Mouse (Mus musculus) left cerebral cortex, postnatal 10 days (tissue): ENCODE data around the gene Ddah2. TPM values are rescaled to one million over a fixed set of nuclear protein-coding genes. Genes with fewer than 3 reads are reported as not detected.

Source experiments
- total RNA-seq, 2 experiments: library from RNA; stranded (reverse); gene quantifications; 2 replicates each; pipeline ENCODE4 v1.2.3; 2021

The Ddah2 gene
- total RNA-seq, 2 experiments from 2014 or later: 26.3 to 31.1 TPM

Other genes with a start within 250 kb of the Ddah2 start
- gene Stk19, start 222.1 kb upstream of the Ddah2 start, total RNA-seq: 10 to 100 TPM; 57.4 to 69.4 TPM
- 10 to 100 TPM; 31.2 to 33.1 TPM for gene Dxo, start 222.0 kb upstream of the Ddah2 start, total RNA-seq
- gene Skiv2l, start 208.8 kb upstream of the Ddah2 start, total RNA-seq: 10 to 100 TPM; 66.7 to 78.0 TPM
- gene Nelfe, start 208.6 kb upstream of the Ddah2 start, total RNA-seq: 10 to 100 TPM; 28.1 to 28.4 TPM
- gene Cfb, start 196.5 kb upstream of the Ddah2 start, total RNA-seq: under 1 TPM; 0.51 to 0.62 TPM
- gene Zbtb12, start 179.6 kb upstream of the Ddah2 start, total RNA-seq: 1 to 10 TPM; 6.3 to 6.8 TPM
- gene Gm20547, start 177.0 kb upstream of the Ddah2 start, total RNA-seq: not detected
- gene C2, start 160.8 kb upstream of the Ddah2 start, total RNA-seq: 1 to 10 TPM; 2.1 to 2.9 TPM
- gene Ehmt2, start 160.6 kb upstream of the Ddah2 start, total RNA-seq: 100 to 1,000 TPM; 174 to 181 TPM
- gene Slc44a4, start 144.6 kb upstream of the Ddah2 start, total RNA-seq: under 1 TPM; 0.14 to 0.30 TPM
- 10 to 100 TPM; 23.8 to 27.3 TPM for gene Neu1, start 127.8 kb upstream of the Ddah2 start, total RNA-seq
- gene Hspa1b, start 99.8 kb upstream of the Ddah2 start, total RNA-seq: 1 to 10 TPM; 1.2 to 2.0 TPM
- not detected for gene Gm20481, start 89.1 kb upstream of the Ddah2 start, total RNA-seq
- 1 to 10 TPM; 3.0 to 5.4 TPM for gene Hspa1a, start 86.9 kb upstream of the Ddah2 start, total RNA-seq
- under 1 TPM in 1 of 2 experiments, not detected in 1; 0.20 TPM for gene Hspa1l, start 86.3 kb upstream of the Ddah2 start, total RNA-seq
- 10 to 100 TPM; 25.4 to 27.2 TPM for gene Lsm2, start 77.2 kb upstream of the Ddah2 start, total RNA-seq
- 10 to 100 TPM; 55.1 to 56.7 TPM for gene Vars, start 58.0 kb upstream of the Ddah2 start, total RNA-seq
- gene Vwa7, start 42.5 kb upstream of the Ddah2 start, total RNA-seq: under 1 TPM; 0.18 to 0.19 TPM
- 1 to 10 TPM in 1 of 2 experiments, under 1 TPM in 1; 0.83 to 1.0 TPM for gene Sapcd1, start 31.0 kb upstream of the Ddah2 start, total RNA-seq
- gene Msh5, start 12.3 kb upstream of the Ddah2 start, total RNA-seq: under 1 TPM; 0.81 to 0.97 TPM
- 10 to 100 TPM; 14.3 to 15.8 TPM for gene Clic1, start 9.1 kb upstream of the Ddah2 start, total RNA-seq
- gene Ly6g6c, start 6.4 kb downstream of the Ddah2 start, total RNA-seq: not detected
- gene Mpig6b, start 7.1 kb downstream of the Ddah2 start, total RNA-seq: not detected
- 1 to 10 TPM; 1.6 to 2.3 TPM for gene Ly6g6e, start 17.9 kb downstream of the Ddah2 start, total RNA-seq
- 1 to 10 TPM in 1 of 2 experiments, not detected in 1; 1.1 TPM for gene Ly6g6d, start 19.0 kb downstream of the Ddah2 start, total RNA-seq
- not detected for gene Ly6g6f, start 26.6 kb downstream of the Ddah2 start, total RNA-seq
- 10 to 100 TPM; 84.4 to 91.5 TPM for gene Abhd16a, start 30.2 kb downstream of the Ddah2 start, total RNA-seq
- gene Ly6g5c, start 49.2 kb downstream of the Ddah2 start, total RNA-seq: not detected
- under 1 TPM; 0.58 to 0.81 TPM for gene Ly6g5b, start 56.4 kb downstream of the Ddah2 start, total RNA-seq
- gene Gpank1, start 62.4 kb downstream of the Ddah2 start, total RNA-seq: 10 to 100 TPM; 13.2 to 17.7 TPM
- 100 to 1,000 TPM; 196 to 210 TPM for gene Csnk2b, start 63.0 kb downstream of the Ddah2 start, total RNA-seq
- 10 to 100 TPM; 23.8 to 24.6 TPM for gene D17H6S53E, start 67.3 kb downstream of the Ddah2 start, total RNA-seq
- under 1 TPM in 1 of 2 experiments, not detected in 1; 0.34 TPM for gene Apom, start 73.0 kb downstream of the Ddah2 start, total RNA-seq
- gene Bag6, start 76.1 kb downstream of the Ddah2 start, total RNA-seq: 100 to 1,000 TPM; 297 to 299 TPM
- gene Prrc2a, start 105.9 kb downstream of the Ddah2 start, total RNA-seq: 100 to 1,000 TPM; 261 to 270 TPM
- 10 to 100 TPM in 1 of 2 experiments, 1 to 10 TPM in 1; 8.0 to 12.5 TPM for gene Aif1, start 117.0 kb downstream of the Ddah2 start, total RNA-seq
- gene Lst1, start 129.4 kb downstream of the Ddah2 start, total RNA-seq: 10 to 100 TPM; 13.7 to 14.9 TPM
- gene Ltb, start 135.4 kb downstream of the Ddah2 start, total RNA-seq: 1 to 10 TPM in 1 of 2 experiments, under 1 TPM in 1; 0.77 to 1.4 TPM
- gene Tnf, start 143.0 kb downstream of the Ddah2 start, total RNA-seq: under 1 TPM in 1 of 2 experiments, not detected in 1; 0.19 TPM
- gene Lta, start 146.3 kb downstream of the Ddah2 start, total RNA-seq: 1 to 10 TPM in 1 of 2 experiments, under 1 TPM in 1; 0.51 to 1.1 TPM
- not detected for gene Gm16181, start 161.8 kb downstream of the Ddah2 start, total RNA-seq
- 100 to 1,000 TPM; 329 to 351 TPM for gene Atp6v1g2, start 174.6 kb downstream of the Ddah2 start, total RNA-seq
- gene Nfkbil1, start 176.8 kb downstream of the Ddah2 start, total RNA-seq: 10 to 100 TPM; 12.7 to 14.6 TPM
- 100 to 1,000 TPM; 255 to 261 TPM for gene Ddx39b, start 182.7 kb downstream of the Ddah2 start, total RNA-seq
- 10 to 100 TPM; 18.2 to 21.5 TPM for gene H2-D1, start 203.7 kb downstream of the Ddah2 start, total RNA-seq